Mouse (Mus musculus): ENCODE measurements around the gene Nanp.

Gene Nanp

GRCm38 (mm10) chr2:151006281-151006945 is 32.8 kb downstream of the Nanp start:
- no peak for TF ChIP-seq GATA4 (IDR thresholded peaks at IDR 0.05; ENCODE audit: insufficient replicate concordance, low read length)

- no peak for TF ChIP-seq GATA4 (IDR thresholded peaks at IDR 0.05; ENCODE audit: insufficient replicate concordance, low read length)
Measured at GRCm38 (mm10) chr2:151004390-151004789, 34.8 kb downstream of the Nanp start.

- no peak for TF ChIP-seq GATA4 (IDR thresholded peaks at IDR 0.05; ENCODE audit: insufficient replicate concordance, low read length)
Measured at GRCm38 (mm10) chr2:151003796-151004195, 35.4 kb downstream of the Nanp start.

- no peak for TF ChIP-seq GATA4 (IDR thresholded peaks at IDR 0.05; ENCODE audit: insufficient replicate concordance, low read length)
Measured at GRCm38 (mm10) chr2:151001619-151002175, 37.5 kb downstream of the Nanp start.

- no peak for TF ChIP-seq GATA4 (IDR thresholded peaks at IDR 0.05; ENCODE audit: insufficient replicate concordance, low read length)
Measured at GRCm38 (mm10) chr2:151000402-151001178, 38.6 kb downstream of the Nanp start.

GRCm38 (mm10) chr2:150999021-150999420 is 40.2 kb downstream of the Nanp start:
- TF ChIP-seq GATA4 (IDR thresholded peaks at IDR 0.05; ENCODE audit: insufficient replicate concordance, low read length), result no peak

GRCm38 (mm10) chr2:150997618-150998017 is 41.6 kb downstream of the Nanp start:
- TF ChIP-seq GATA4 (IDR thresholded peaks at IDR 0.05; ENCODE audit: insufficient replicate concordance, low read length), result no peak

- TF ChIP-seq GATA4 (IDR thresholded peaks at IDR 0.05; ENCODE audit: insufficient replicate concordance, low read length), result no peak
Measured at GRCm38 (mm10) chr2:150995324-150995723, 43.9 kb downstream of the Nanp start.

GRCm38 (mm10) chr2:150991050-150991449 is 48.1 kb downstream of the Nanp start:
- TF ChIP-seq GATA4 (IDR thresholded peaks at IDR 0.05; ENCODE audit: insufficient replicate concordance, low read length), result no peak

GRCm38 (mm10) chr2:150990506-150990905 is 48.7 kb downstream of the Nanp start:
- no peak for TF ChIP-seq GATA4 (IDR thresholded peaks at IDR 0.05; ENCODE audit: insufficient replicate concordance, low read length)

- no peak for TF ChIP-seq GATA4 (IDR thresholded peaks at IDR 0.05; ENCODE audit: insufficient replicate concordance, low read length)
Measured at GRCm38 (mm10) chr2:150985359-150985758, 53.8 kb downstream of the Nanp start.

GRCm38 (mm10) chr2:150982051-150982450 is 57.1 kb downstream of the Nanp start:
- no peak for TF ChIP-seq GATA4 (IDR thresholded peaks at IDR 0.05; ENCODE audit: insufficient replicate concordance, low read length)

- TF ChIP-seq GATA4 (IDR thresholded peaks at IDR 0.05; ENCODE audit: insufficient replicate concordance, low read length), result no peak
Measured at GRCm38 (mm10) chr2:150981524-150981923, 57.7 kb downstream of the Nanp start.

GRCm38 (mm10) chr2:150979861-150980620 is 59.2 kb downstream of the Nanp start:
- no peak for TF ChIP-seq GATA4 (IDR thresholded peaks at IDR 0.05; ENCODE audit: insufficient replicate concordance, low read length)

Measured in liver, adult (tissue).